Mouse (Mus musculus): ENCODE results near the gene Ago4. TPM values are rescaled to one million over a fixed set of nuclear protein-coding genes. Genes with fewer than 3 reads are reported as not detected.

Ago4 gene
- polyA plus RNA-seq, 1 experiment from 2014 or later, result 3.4 TPM

GRCm38 (mm10) chr4:126491977-126492376, 41.3 kb downstream of the Ago4 start:
- Histone ChIP-seq H3K4me3 (ENCODE audit: low read depth, low read length) (no peak overlapping the region), H3K9ac (ENCODE audit: low read length) (no peak overlapping the region), H3K27ac (ENCODE audit: low read depth, low read length) (no peak overlapping the region), H3K4me2 (ENCODE audit: low read depth) (no peak overlapping the region), H3K36me3 (ENCODE audit: control insufficient read depth, insufficient read depth, low read length) (no peaks in the 10 kb centered on the region), H3K27me3 (ENCODE audit: control insufficient read depth, insufficient read depth, low read length) (no peaks in the 10 kb centered on the region), H3K9me3 (ENCODE audit: control insufficient read depth, low read length) (no peaks in the 10 kb centered on the region), H3K4me1 (ENCODE audit: control insufficient read depth, insufficient read depth, low read length) (no peaks in the 10 kb centered on the region)
- DNase-seq (ENCODE audit: low spot score), result no peak
- 62% methylated on average over 5 of the region's 5 CpGs for WGBS
- no peak for ATAC-seq (ENCODE audit: insufficient read depth, low FRiP score, low TSS enrichment)

- Histone ChIP-seq H3K36me3 (ENCODE audit: control insufficient read depth, insufficient read depth, low read length) (no peaks in the 10 kb centered on the region), H3K4me1 (ENCODE audit: control insufficient read depth, insufficient read depth, low read length) (no peaks in the 10 kb centered on the region), H3K4me3 (ENCODE audit: low read depth, low read length) (no peak overlapping the region), H3K9me3 (ENCODE audit: control insufficient read depth, low read length) (no peaks in the 10 kb centered on the region), H3K27ac (ENCODE audit: low read depth, low read length) (no peak overlapping the region), H3K9ac (ENCODE audit: low read length) (no peak overlapping the region), H3K27me3 (ENCODE audit: control insufficient read depth, insufficient read depth, low read length) (no peaks in the 10 kb centered on the region), H3K4me2 (ENCODE audit: low read depth) (no peak overlapping the region)
- WGBS, result 87% methylated on average over 12 of the region's 12 CpGs
- DNase-seq (ENCODE audit: low spot score), result no peak
- ATAC-seq (ENCODE audit: insufficient read depth, low FRiP score, low TSS enrichment), result no peak
These were observed 42.5 kb downstream of the Ago4 start for GRCm38 (mm10) chr4:126490726-126491125.

GRCm38 (mm10) chr4:126489811-126490210, 43.5 kb downstream of the Ago4 start:
- no peaks in the 10 kb centered on the region for H3K9me3 ChIP-seq (ENCODE audit: control insufficient read depth, low read length)
- H3K4me2 ChIP-seq (ENCODE audit: low read depth), result no peak overlapping the region
- no peaks in the 10 kb centered on the region for H3K27me3 ChIP-seq (ENCODE audit: control insufficient read depth, insufficient read depth, low read length)
- 91% methylated on average over 5 of the region's 5 CpGs for WGBS
- H3K9ac ChIP-seq (ENCODE audit: low read length), result no peak overlapping the region
- DNase-seq (ENCODE audit: low spot score) (no peak), ATAC-seq (ENCODE audit: insufficient read depth, low FRiP score, low TSS enrichment) (no peak)
- H3K36me3 ChIP-seq (ENCODE audit: control insufficient read depth, insufficient read depth, low read length), result no peaks in the 10 kb centered on the region
- H3K4me3 ChIP-seq (ENCODE audit: low read depth, low read length), result no peak overlapping the region
- no peak overlapping the region for H3K27ac ChIP-seq (ENCODE audit: low read depth, low read length)
- no peaks in the 10 kb centered on the region for H3K4me1 ChIP-seq (ENCODE audit: control insufficient read depth, insufficient read depth, low read length)

- no peaks in the 10 kb centered on the region for H3K27me3 ChIP-seq (ENCODE audit: control insufficient read depth, insufficient read depth, low read length)
- no peak overlapping the region for H3K9ac ChIP-seq (ENCODE audit: low read length)
- no peaks in the 10 kb centered on the region for H3K4me1 ChIP-seq (ENCODE audit: control insufficient read depth, insufficient read depth, low read length)
- no peak overlapping the region for H3K4me2 ChIP-seq (ENCODE audit: low read depth)
- DNase-seq (ENCODE audit: low spot score) (no peak), ATAC-seq (ENCODE audit: insufficient read depth, low FRiP score, low TSS enrichment) (no peak)
- H3K9me3 ChIP-seq (ENCODE audit: control insufficient read depth, low read length), result no peaks in the 10 kb centered on the region
- H3K4me3 ChIP-seq (ENCODE audit: low read depth, low read length), result no peak overlapping the region
- 72% methylated on average over 1 of the region's 1 CpGs for WGBS
- no peak overlapping the region for H3K27ac ChIP-seq (ENCODE audit: low read depth, low read length)
- no peaks in the 10 kb centered on the region for H3K36me3 ChIP-seq (ENCODE audit: control insufficient read depth, insufficient read depth, low read length)
These were observed 47.1 kb downstream of the Ago4 start for GRCm38 (mm10) chr4:126486217-126486616.

GRCm38 (mm10) chr4:126485065-126485464, 48.2 kb downstream of the Ago4 start:
- Histone ChIP-seq H3K9me3 (ENCODE audit: control insufficient read depth, low read length) (no peaks in the 10 kb centered on the region), H3K27ac (ENCODE audit: low read depth, low read length) (no peak overlapping the region), H3K4me2 (ENCODE audit: low read depth) (no peak overlapping the region), H3K36me3 (ENCODE audit: control insufficient read depth, insufficient read depth, low read length) (no peaks in the 10 kb centered on the region), H3K4me3 (ENCODE audit: low read depth, low read length) (no peak overlapping the region), H3K9ac (ENCODE audit: low read length) (no peak overlapping the region), H3K4me1 (ENCODE audit: control insufficient read depth, insufficient read depth, low read length) (no peaks in the 10 kb centered on the region), H3K27me3 (ENCODE audit: control insufficient read depth, insufficient read depth, low read length) (no peaks in the 10 kb centered on the region)
- no peak for DNase-seq (ENCODE audit: low spot score)
- WGBS, result 83% methylated on average over 2 of the region's 2 CpGs
- ATAC-seq (ENCODE audit: insufficient read depth, low FRiP score, low TSS enrichment), result no peak

- no peaks in the 10 kb centered on the region for H3K36me3 ChIP-seq (ENCODE audit: control insufficient read depth, insufficient read depth, low read length)
- no peak overlapping the region for H3K4me3 ChIP-seq (ENCODE audit: low read depth, low read length)
- DNase-seq (ENCODE audit: low spot score) (no peak), ATAC-seq (ENCODE audit: insufficient read depth, low FRiP score, low TSS enrichment) (no peak)
- no peak overlapping the region for H3K9ac ChIP-seq (ENCODE audit: low read length)
- H3K4me1 ChIP-seq (ENCODE audit: control insufficient read depth, insufficient read depth, low read length), result no peaks in the 10 kb centered on the region
- no peaks in the 10 kb centered on the region for H3K9me3 ChIP-seq (ENCODE audit: control insufficient read depth, low read length)
- no peak overlapping the region for H3K4me2 ChIP-seq (ENCODE audit: low read depth)
- no peak overlapping the region for H3K27ac ChIP-seq (ENCODE audit: low read depth, low read length)
- WGBS, result 79% methylated on average over 3 of the region's 3 CpGs
- H3K27me3 ChIP-seq (ENCODE audit: control insufficient read depth, insufficient read depth, low read length), result no peaks in the 10 kb centered on the region
These were observed 49.4 kb downstream of the Ago4 start for GRCm38 (mm10) chr4:126483874-126484273.

- ATAC-seq (ENCODE audit: insufficient read depth, low FRiP score, low TSS enrichment), result no peak
- Histone ChIP-seq H3K4me3 (ENCODE audit: low read depth, low read length) (no peak overlapping the region), H3K27me3 (ENCODE audit: control insufficient read depth, insufficient read depth, low read length) (no peaks in the 10 kb centered on the region), H3K9me3 (ENCODE audit: control insufficient read depth, low read length) (no peaks in the 10 kb centered on the region), H3K9ac (ENCODE audit: low read length) (no peak overlapping the region), H3K4me1 (ENCODE audit: control insufficient read depth, insufficient read depth, low read length) (no peaks in the 10 kb centered on the region), H3K36me3 (ENCODE audit: control insufficient read depth, insufficient read depth, low read length) (no peaks in the 10 kb centered on the region), H3K27ac (ENCODE audit: low read depth, low read length) (no peak overlapping the region), H3K4me2 (ENCODE audit: low read depth) (no peak overlapping the region)
- WGBS, result 78% methylated on average over 12 of the region's 12 CpGs
- no peak for DNase-seq (ENCODE audit: low spot score)
These were observed 50.3 kb downstream of the Ago4 start for GRCm38 (mm10) chr4:126482951-126483350.

- H3K9ac ChIP-seq (ENCODE audit: low read length), result no peak overlapping the region
- no peak for DNase-seq (ENCODE audit: low spot score)
- H3K4me1 ChIP-seq (ENCODE audit: control insufficient read depth, insufficient read depth, low read length), result no peaks in the 10 kb centered on the region
- WGBS, result 94% methylated on average over 5 of the region's 5 CpGs
- no peaks in the 10 kb centered on the region for H3K9me3 ChIP-seq (ENCODE audit: control insufficient read depth, low read length)
- no peaks in the 10 kb centered on the region for H3K36me3 ChIP-seq (ENCODE audit: control insufficient read depth, insufficient read depth, low read length)
- no peak overlapping the region for H3K27ac ChIP-seq (ENCODE audit: low read depth, low read length)
- no peak overlapping the region for H3K4me2 ChIP-seq (ENCODE audit: low read depth)
- H3K27me3 ChIP-seq (ENCODE audit: control insufficient read depth, insufficient read depth, low read length), result no peaks in the 10 kb centered on the region
- H3K4me3 ChIP-seq (ENCODE audit: low read depth, low read length), result no peak overlapping the region
- ATAC-seq (ENCODE audit: insufficient read depth, low FRiP score, low TSS enrichment), result no peak
These were observed 51.8 kb downstream of the Ago4 start for GRCm38 (mm10) chr4:126481461-126481860.

GRCm38 (mm10) chr4:126480288-126480687, 53.0 kb downstream of the Ago4 start:
- Histone ChIP-seq H3K27ac (ENCODE audit: low read depth, low read length) (no peak overlapping the region), H3K9me3 (ENCODE audit: control insufficient read depth, low read length) (no peaks in the 10 kb centered on the region), H3K36me3 (ENCODE audit: control insufficient read depth, insufficient read depth, low read length) (no peaks in the 10 kb centered on the region), H3K4me2 (ENCODE audit: low read depth) (no peak overlapping the region), H3K4me1 (ENCODE audit: control insufficient read depth, insufficient read depth, low read length) (no peaks in the 10 kb centered on the region), H3K27me3 (ENCODE audit: control insufficient read depth, insufficient read depth, low read length) (no peaks in the 10 kb centered on the region), H3K9ac (ENCODE audit: low read length) (no peak overlapping the region), H3K4me3 (ENCODE audit: low read depth, low read length) (no peak overlapping the region)
- no peak for DNase-seq (ENCODE audit: low spot score)
- WGBS, result 79% methylated on average over 3 of the region's 3 CpGs
- ATAC-seq (ENCODE audit: insufficient read depth, low FRiP score, low TSS enrichment), result no peak

Measured in neural tube, embryonic 11.5 days (tissue).